Mouse (Mus musculus): Measurements from ENCODE around the gene Upp2. TPM values are rescaled to one million over a fixed set of nuclear protein-coding genes. Genes with fewer than 3 reads are reported as not detected.

Gene Upp2
- total and polyA plus RNA-seq, 2 experiments from 2014 or later = 10.8 to 12.6 TPM

DNA sequence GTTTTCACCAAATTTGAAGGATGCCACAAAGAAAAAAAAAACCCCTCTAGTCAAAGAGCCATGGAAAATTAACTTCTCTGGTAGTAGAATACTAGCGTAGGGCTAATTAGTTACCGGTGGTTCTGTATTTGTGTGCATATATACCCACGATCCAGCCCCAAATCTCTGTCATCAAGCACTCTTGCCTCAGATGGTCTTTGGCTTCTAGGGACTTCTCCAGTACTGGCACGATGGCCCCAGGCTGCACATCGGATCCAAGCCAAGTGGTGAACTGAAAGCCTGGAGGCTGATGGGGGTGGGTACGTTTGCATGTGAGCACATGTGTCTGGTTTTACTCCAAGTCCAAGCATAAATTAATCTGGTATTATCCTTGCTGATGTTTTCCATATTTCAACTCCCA, 88.1 kb downstream of the Upp2 start:
- H3K4me3 ChIP-seq (ENCODE audit: low read depth, low read length) = no peak overlapping the region

DNA sequence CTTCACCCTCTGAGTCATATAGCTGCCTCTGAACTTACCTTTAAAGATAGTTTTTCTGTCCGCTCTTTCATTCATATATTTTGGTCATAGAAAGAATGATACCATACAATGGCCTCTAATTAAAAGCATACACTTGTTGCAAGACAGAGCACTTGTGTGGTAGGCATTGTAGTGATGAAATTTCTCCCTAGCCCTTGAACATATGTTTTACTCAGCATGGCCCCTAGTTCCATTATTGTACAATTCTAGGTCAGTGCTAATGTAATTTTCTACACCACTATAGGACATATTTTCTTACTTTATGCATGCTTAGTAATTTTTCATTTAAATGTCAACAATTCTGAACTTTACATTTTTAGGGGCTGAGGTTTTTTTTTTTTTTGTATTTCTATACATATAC, 89.9 kb downstream of the Upp2 start:
- DNase-seq (no peak), ATAC-seq (no peak)
- no peak for TF ChIP-seq CTCF (IDR thresholded peaks at IDR 0.05; ENCODE audit: low read depth)
- no peaks in the 10 kb centered on the region for H3K36me3 ChIP-seq (ENCODE audit: insufficient read depth)
- H3K9me3 ChIP-seq (ENCODE audit: low read length) = no peaks in the 10 kb centered on the region
- H3K9ac ChIP-seq = no peak overlapping the region
- H3K27ac ChIP-seq (ENCODE audit: low read depth, low read length) = no peak overlapping the region
- H3K4me1 ChIP-seq (ENCODE audit: insufficient read depth) = no peaks in the 10 kb centered on the region
- H3K4me2 ChIP-seq (ENCODE audit: low read depth) = no peak overlapping the region
- H3K4me3 ChIP-seq (ENCODE audit: low read depth, low read length) = no peak overlapping the region
- no peaks in the 10 kb centered on the region; the same call in 1 of the 2 replicates for H3K27me3 ChIP-seq (ENCODE audit: insufficient read depth, low read length)
- 91% methylated on average over 1 of the region's 1 CpGs for WGBS

More for the DNA sequence above, 88.1 kb downstream of the Upp2 start:
- Histone ChIP-seq H3K4me1 (ENCODE audit: insufficient read depth) (no peaks in the 10 kb centered on the region), H3K4me2 (ENCODE audit: low read depth) (no peak overlapping the region), H3K27ac (ENCODE audit: low read depth, low read length) (no peak overlapping the region), H3K9ac (no peak overlapping the region), H3K36me3 (ENCODE audit: insufficient read depth) (no peaks in the 10 kb centered on the region), H3K9me3 (ENCODE audit: low read length) (no peaks in the 10 kb centered on the region), H3K27me3 (ENCODE audit: insufficient read depth, low read length) (no peaks in the 10 kb centered on the region; the same call in 1 of the 2 replicates)
- ATAC-seq (no peak), DNase-seq (no peak)
- TF ChIP-seq CTCF (IDR thresholded peaks at IDR 0.05; ENCODE audit: low read depth) = no peak
- WGBS = 72% methylated on average over 6 of the region's 6 CpGs

DNA sequence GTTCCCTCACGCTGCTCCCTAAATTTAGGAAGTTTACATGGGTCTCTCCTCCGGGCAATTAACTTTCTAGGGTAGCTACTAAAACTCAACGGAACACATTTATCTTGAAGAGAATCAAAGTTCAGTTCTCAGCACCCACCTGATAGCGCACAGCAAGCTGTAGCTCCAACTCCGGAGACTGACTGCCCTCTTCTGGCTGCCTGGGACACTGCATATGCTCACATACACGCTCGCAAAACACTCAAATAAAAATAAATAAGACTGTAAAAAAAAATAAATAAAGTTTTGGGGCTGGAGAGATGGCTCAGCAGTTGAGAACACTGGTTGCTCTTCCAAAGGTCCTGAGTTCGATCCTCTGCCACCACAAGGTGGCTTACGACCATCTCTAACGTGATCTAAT, 90.8 kb downstream of the Upp2 start:
- 94% methylated on average over 10 of the region's 10 CpGs for WGBS
- Histone ChIP-seq H3K27me3 (ENCODE audit: insufficient read depth, low read length) (no peaks in the 10 kb centered on the region; the same call in 1 of the 2 replicates), H3K9ac (no peak overlapping the region), H3K36me3 (ENCODE audit: insufficient read depth) (no peaks in the 10 kb centered on the region), H3K4me1 (ENCODE audit: insufficient read depth) (no peaks in the 10 kb centered on the region), H3K4me3 (ENCODE audit: low read depth, low read length) (no peak overlapping the region), H3K4me2 (ENCODE audit: low read depth) (no peak overlapping the region), H3K9me3 (ENCODE audit: low read length) (no peaks in the 10 kb centered on the region), H3K27ac (ENCODE audit: low read depth, low read length) (no peak overlapping the region)
- no peak; the same call in 1 of the 2 replicates for TF ChIP-seq CTCF (IDR thresholded peaks at IDR 0.05; ENCODE audit: low read depth)
- DNase-seq (no peak), ATAC-seq (no peak)

DNA sequence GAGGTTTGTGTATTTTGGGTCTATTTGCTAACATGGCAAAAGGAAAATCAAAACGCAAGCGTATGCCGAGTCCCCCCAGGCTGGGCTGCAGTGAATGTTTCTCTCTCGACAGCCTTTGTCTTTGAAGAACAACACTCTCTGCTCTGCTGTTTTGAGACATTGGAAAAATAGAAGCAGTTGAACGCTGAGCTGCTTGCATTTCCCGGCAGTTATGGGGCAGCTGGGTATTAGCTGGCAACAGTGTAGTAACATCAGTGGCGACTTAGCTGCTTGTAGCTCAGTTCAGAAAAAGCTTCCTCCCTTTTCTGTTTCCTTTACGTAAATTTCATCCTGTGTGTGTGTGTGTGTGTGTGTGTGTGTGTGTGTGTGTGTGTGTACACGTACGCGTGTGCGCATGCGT, 93.5 kb downstream of the Upp2 start:
- H3K4me3 ChIP-seq (ENCODE audit: low read depth, low read length) = no peak overlapping the region
- 48% methylated on average over 13 of the region's 13 CpGs for whole genome bisulfite sequencing
- DNase-seq = no peak
- H3K9ac ChIP-seq = no peak overlapping the region
- no peak for TF ChIP-seq CTCF (IDR thresholded peaks at IDR 0.05; ENCODE audit: low read depth)
- H3K36me3 ChIP-seq (ENCODE audit: insufficient read depth) = no peaks in the 10 kb centered on the region
- no peak overlapping the region for H3K27ac ChIP-seq (ENCODE audit: low read depth, low read length)
- no peaks in the 10 kb centered on the region for H3K9me3 ChIP-seq (ENCODE audit: low read length)
- no peak overlapping the region; the same call in 1 of the 2 replicates for H3K4me2 ChIP-seq (ENCODE audit: low read depth)
- H3K4me1 ChIP-seq (ENCODE audit: insufficient read depth) = no peaks in the 10 kb centered on the region
- ATAC-seq = no peak
- no peaks in the 10 kb centered on the region; the same call in 1 of the 2 replicates for H3K27me3 ChIP-seq (ENCODE audit: insufficient read depth, low read length)

DNA sequence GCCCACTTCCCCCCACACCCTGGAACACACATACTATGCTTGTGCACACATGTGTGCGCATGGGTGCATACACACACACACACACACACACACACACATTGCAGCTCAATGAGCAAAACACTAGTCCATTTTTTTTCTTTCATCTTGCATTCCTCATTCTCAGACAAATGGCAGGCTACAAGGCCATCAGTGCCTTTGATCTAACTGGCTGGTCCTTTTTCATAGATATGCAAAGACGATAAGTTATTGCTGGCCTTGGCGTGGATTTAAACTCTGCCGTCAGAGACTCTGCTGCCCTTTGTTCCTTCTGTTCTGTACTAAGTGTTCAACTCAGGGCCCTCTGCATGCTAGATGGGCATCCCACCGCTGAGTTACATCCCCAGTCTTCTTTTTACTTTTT, 94.0 kb downstream of the Upp2 start:
- H3K4me2 ChIP-seq (ENCODE audit: low read depth) = no peak overlapping the region
- H3K9me3 ChIP-seq (ENCODE audit: low read length) = no peaks in the 10 kb centered on the region
- H3K9ac ChIP-seq = no peak overlapping the region
- no peak for TF ChIP-seq CTCF (IDR thresholded peaks at IDR 0.05; ENCODE audit: low read depth)
- no peaks in the 10 kb centered on the region for H3K36me3 ChIP-seq (ENCODE audit: insufficient read depth)
- ATAC-seq (no peak), DNase-seq (no peak)
- 72% methylated on average over 5 of the region's 5 CpGs for WGBS
- H3K27me3 ChIP-seq (ENCODE audit: insufficient read depth, low read length) = no peaks in the 10 kb centered on the region; the same call in 1 of the 2 replicates
- H3K4me1 ChIP-seq (ENCODE audit: insufficient read depth) = no peaks in the 10 kb centered on the region
- no peak overlapping the region for H3K27ac ChIP-seq (ENCODE audit: low read depth, low read length)
- no peak overlapping the region for H3K4me3 ChIP-seq (ENCODE audit: low read depth, low read length)

DNA sequence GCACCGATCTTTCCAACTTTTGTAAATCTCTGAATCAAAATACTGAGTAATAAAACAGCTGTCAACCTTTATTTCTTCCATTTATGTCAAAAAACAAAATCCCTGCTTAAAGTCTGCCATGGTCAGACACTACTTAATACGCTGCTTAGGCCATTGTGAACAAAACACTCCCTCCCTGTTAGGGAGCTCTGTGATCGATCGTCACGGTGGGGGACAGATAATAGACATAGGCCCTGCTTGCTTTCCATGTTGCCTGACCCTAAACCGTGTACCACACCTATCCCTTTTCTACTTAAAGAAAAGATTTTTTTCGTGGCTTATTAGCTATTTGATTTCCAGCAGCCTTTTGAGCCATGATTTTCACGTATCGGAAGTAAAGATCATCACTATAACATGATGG, 95.6 kb downstream of the Upp2 start:
- 52% methylated on average over 9 of the region's 9 CpGs for WGBS
- no peak overlapping the region for H3K27ac ChIP-seq (ENCODE audit: low read depth, low read length)
- no peak for ATAC-seq

DNA sequence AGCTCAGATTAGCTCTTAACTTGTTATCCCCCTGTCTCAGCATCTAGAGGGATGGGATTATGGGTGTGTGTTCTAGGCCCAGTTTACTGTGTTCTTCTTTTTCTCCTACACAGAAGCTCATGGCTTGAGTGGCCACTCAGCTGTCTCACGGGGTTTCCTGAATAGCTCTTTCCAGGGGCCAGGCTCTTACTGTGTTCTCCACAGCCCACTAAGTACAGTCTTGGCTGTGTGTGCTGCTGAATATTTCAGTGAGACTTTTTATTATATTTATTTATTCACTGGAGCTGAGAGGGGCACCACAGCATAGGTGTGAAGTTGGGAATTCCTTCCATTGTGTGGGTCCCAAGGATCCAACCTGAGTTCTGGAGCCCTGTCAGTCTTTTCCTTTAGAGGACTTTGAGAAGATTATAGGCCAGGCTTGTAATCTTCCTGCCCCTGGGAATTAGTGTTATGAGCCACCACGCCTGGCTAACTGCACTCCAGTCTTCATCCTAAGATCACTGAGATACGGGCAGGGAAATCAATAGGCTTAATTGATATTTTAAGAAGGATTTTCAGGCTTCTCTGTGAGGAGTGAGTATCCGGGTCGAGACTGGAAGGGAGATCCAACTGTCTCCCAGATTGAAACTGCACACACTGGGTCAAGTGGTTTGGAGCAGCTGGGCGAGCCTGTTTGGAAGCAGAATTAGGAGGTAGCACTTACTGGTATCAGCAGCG, 96.5 kb downstream of the Upp2 start:
- Histone ChIP-seq H3K9ac (no peak overlapping the region), H3K4me3 (ENCODE audit: low read depth, low read length) (no peak overlapping the region), H3K27ac (ENCODE audit: low read depth, low read length) (no peak overlapping the region), H3K4me2 (ENCODE audit: low read depth) (no peak overlapping the region), H3K4me1 (ENCODE audit: insufficient read depth) (no peaks in the 10 kb centered on the region), H3K9me3 (ENCODE audit: low read length) (no peaks in the 10 kb centered on the region), H3K27me3 (ENCODE audit: insufficient read depth, low read length) (no peaks in the 10 kb centered on the region), H3K36me3 (ENCODE audit: insufficient read depth) (no peaks in the 10 kb centered on the region)
- DNase-seq (no peak), ATAC-seq (no peak)
- 73% methylated on average over 7 of the region's 7 CpGs for WGBS
- TF ChIP-seq CTCF (IDR thresholded peaks at IDR 0.05; ENCODE audit: low read depth) = no peak

More for the DNA sequence above, 95.6 kb downstream of the Upp2 start:
- Histone ChIP-seq H3K27me3 (ENCODE audit: insufficient read depth, low read length) (no peaks in the 10 kb centered on the region; the same call in 1 of the 2 replicates), H3K4me1 (ENCODE audit: insufficient read depth) (no peaks in the 10 kb centered on the region), H3K4me2 (ENCODE audit: low read depth) (no peak overlapping the region), H3K36me3 (ENCODE audit: insufficient read depth) (no peaks in the 10 kb centered on the region), H3K4me3 (ENCODE audit: low read depth, low read length) (no peak overlapping the region), H3K9ac (no peak overlapping the region), H3K9me3 (ENCODE audit: low read length) (no peaks in the 10 kb centered on the region)
- DNase-seq = no peak
- TF ChIP-seq CTCF (IDR thresholded peaks at IDR 0.05; ENCODE audit: low read depth) = no peak

All from forebrain, postnatal 0 days (tissue).